Mouse (Mus musculus): Measurements from ENCODE around the gene Olfr654.

The Olfr654 gene

DNA sequence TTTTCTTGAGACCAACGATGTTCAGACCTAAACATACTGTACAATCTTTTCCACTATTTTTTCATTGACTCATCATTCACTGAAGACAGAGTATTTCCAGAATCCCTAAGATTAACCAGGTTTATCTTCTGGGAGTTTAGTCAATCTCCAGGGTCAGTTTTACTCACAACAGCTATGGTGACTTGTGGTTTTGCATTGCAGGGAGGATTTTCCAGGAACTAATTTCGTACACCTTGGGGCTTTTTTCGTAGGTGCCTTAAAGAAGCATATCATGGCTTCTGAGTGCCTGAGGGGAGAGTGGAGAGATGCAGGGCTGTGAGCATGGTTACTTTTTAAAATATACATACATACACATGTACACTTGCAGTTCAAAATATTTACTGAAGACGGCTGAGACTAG is at the start of gene Olfr654:
TSS of gene Olfr654 (plus strand) at position 301 of the 400 bp plus-strand sequence.
- DNase-seq (ENCODE audit: low read depth) = no peak

DNA sequence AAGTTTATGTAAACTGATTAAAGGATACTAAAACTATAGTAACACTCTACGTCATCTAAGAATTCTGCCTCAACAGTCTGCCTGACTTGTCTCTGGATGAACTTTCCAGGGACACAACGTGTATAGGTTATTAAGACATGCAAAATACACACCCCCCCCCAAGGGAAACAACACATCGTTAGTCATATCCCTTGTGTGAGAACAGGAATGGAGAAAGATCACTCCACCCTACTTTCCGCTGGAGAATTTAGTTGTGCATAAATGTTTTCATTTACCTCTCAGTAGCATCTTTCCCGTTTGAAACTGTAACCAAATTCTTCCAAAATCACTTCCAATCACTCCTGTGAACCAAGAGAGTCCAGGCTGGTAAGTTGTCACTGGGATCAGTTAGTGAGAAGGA is 37.0 kb upstream of the Olfr654 start, which contains the start of gene Olfr651:
TSS of gene Olfr651 (plus strand) at position 301 of the 400 bp plus-strand sequence.
- DNase-seq (ENCODE audit: low read depth) = no peak

GRCm38 (mm10) chr7:104552700-104553099 is 34.1 kb upstream of the Olfr654 start:
- DNase-seq (ENCODE audit: low read depth) = no peak

- DNase-seq (ENCODE audit: low read depth) = no peak
Measured at GRCm38 (mm10) chr7:104560601-104561000, 26.2 kb upstream of the Olfr654 start, which contains the start of gene Olfr652. TSS of gene Olfr652 (plus strand) at chr7:104560901.

DNA sequence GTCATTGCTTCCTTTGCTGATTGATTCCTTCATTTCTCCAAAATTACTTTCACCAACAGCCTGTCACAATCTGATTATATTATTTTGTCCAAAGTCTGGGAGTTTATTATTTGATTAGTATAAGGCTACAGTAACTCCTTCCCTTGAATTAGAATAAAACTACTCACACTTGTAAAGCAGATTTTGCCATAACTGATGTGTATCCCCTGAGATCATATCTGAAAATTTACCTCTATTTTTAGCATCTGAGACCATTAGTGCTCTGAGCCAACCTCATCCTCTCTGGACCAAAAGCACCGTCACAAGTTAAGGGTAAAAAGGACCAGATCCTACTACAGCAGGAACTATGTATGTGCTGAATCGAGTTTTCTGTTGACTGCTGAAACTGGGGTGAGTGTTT is 9.8 kb upstream of the Olfr654 start, which contains the start of gene Olfr653:
TSS of gene Olfr653 (plus strand) at position 301 of the 400 bp plus-strand sequence.
- DNase-seq (ENCODE audit: low read depth) = no peak

DNA sequence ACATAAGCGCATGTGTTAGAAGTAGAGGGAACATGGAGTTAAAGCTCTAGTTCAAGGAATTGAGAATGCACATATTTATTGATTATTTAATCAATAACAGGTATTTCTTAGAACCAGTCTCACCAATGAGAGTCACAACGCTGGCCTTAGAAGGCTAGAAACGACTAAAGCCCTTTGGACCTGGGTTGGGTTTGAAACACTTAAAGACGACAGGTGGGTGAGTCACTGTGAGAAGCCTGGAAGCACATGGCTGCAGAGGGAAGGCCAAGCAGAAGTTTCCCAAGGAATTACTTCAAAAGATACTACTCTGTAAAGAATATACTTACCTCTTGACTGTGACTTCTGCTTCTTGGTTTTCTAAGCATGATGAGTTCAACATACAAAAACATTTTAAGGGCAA is 6.0 kb upstream of the Olfr654 start:
- DNase-seq (ENCODE audit: low read depth) = no peak

DNA sequence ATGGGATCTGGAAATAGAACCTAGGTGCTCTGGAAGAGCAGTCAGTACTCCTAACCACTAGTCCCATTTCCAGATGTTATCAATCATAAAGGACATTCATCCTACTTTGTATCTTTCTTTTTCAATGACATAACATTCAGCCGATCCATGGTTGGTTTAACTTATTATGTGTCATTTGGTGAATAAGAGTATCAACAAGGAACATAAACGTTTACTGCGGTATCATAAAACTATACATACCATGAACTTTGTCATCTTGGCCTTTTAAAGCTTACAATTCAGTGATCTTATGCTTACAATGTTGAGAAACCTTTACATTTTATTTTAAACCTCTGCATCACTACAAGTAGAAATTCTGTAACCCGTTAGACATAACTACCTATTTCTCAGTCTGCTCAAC is 5.4 kb upstream of the Olfr654 start:
- DNase-seq (ENCODE audit: low read depth) = no peak

DNA sequence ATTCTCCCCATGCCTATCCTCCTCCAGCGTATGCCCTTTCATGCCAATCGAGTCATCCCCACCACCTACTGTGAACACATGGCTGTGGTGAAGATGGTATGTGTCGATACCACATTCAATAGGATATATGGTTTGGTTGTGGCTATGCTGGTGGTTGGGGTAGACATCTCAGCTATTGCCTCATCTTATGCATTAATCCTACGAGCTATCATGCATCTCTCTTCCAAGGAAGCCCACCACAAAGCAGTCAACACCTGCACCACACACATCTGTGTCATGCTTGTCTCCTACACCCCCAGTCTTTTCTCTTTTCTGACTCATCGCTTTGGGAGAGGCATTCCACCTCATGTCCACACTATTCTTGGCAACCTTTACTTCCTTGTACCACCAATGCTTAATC is 1.4 kb downstream of the Olfr654 start:
- no peak for DNase-seq (ENCODE audit: low read depth)

DNA sequence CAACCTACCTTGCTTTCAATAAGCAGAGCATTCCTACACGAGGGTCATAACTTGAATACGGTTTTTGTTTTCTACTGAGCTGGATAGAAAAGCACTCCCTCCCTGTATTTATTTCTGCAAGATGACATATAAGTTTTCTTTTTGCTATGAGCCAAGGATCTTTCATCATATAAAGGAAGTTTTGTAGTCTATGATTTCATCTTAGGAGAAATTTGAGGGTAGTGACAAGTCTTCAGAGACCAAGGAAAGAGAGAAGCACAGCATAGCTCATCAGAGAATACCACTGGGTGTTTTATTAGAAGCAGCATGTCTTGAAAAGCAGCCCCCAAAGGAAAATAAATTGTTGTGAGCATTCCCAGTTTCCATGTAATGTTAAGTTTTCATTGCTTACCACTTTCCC is 14.9 kb downstream of the Olfr654 start, which contains the start of gene Olfr655:
TSS of gene Olfr655 (minus strand) at position 101 of the 400 bp plus-strand sequence.
- no peak for DNase-seq (ENCODE audit: low read depth)

DNA sequence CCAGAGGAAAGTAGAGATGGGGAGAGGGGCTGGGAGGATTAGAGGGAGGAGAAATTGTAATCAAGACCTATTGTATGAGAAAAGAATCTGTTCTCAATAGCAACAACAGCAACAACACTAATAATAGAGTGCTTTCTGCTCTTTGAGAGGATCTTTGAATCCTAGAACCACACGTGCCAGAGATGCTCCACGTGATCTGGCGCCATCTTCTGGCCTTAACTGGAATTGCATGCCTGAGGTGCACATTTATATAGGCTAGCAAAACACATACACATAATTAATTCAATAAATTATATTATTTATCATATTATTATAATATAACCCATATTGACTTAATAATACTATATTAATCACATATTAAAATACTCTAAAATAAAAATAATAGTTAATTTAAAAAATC is 16.3 kb downstream of the Olfr654 start:
- DNase-seq (ENCODE audit: low read depth) = peak; percentile 70

GRCm38 (mm10) chr7:104604727-104605126 is 17.9 kb downstream of the Olfr654 start:
- peak; percentile 8 for DNase-seq (ENCODE audit: low read depth)

- no peak for DNase-seq (ENCODE audit: low read depth)
Measured at GRCm38 (mm10) chr7:104613655-104614054, 26.8 kb downstream of the Olfr654 start, which contains the start of gene Olfr656. TSS of gene Olfr656 (plus strand) at chr7:104613955.

- no peak for DNase-seq (ENCODE audit: low read depth)
Measured at GRCm38 (mm10) chr7:104624494-104624893, 37.7 kb downstream of the Olfr654 start, which contains the start of gene Olfr657. TSS of gene Olfr657 (plus strand) at chr7:104624794.

Data from 416B (cell line).